Mouse (Mus musculus) gastrocnemius, postnatal 14 days (tissue): ENCODE data around the gene Kel. TPM values are rescaled to one million over a fixed set of nuclear protein-coding genes. Genes with fewer than 3 reads are reported as not detected.

Experiments
- DNase-seq: peaks from one replicate; pipeline ENCODE4 v3.0.0; 2021; ENCODE audit warnings: mixed read lengths
- intact Hi-C: fragments of 180-260 bp; cut with DNase I; formaldehyde crosslinking; loops from one replicate; pipeline ENCODE4 v1.15.1; 2025; ENCODE audit warnings: low total_unique reads
- long read RNA-seq, 2 experiments: library from polyadenylated mRNA; stranded (forward); transcript quantifications; one replicate each; pipeline ENCODE4 v2.0.0; 2021
- total RNA-seq, 2 experiments: library from RNA; stranded (reverse); gene quantifications; 2 replicates each; pipeline ENCODE4 v1.2.3; 2021

Gene Kel
- not detected for total RNA-seq
- long read RNA-seq, experiment 1, result 0 reads
- long read RNA-seq, experiment 2, result 0 reads

DNA sequence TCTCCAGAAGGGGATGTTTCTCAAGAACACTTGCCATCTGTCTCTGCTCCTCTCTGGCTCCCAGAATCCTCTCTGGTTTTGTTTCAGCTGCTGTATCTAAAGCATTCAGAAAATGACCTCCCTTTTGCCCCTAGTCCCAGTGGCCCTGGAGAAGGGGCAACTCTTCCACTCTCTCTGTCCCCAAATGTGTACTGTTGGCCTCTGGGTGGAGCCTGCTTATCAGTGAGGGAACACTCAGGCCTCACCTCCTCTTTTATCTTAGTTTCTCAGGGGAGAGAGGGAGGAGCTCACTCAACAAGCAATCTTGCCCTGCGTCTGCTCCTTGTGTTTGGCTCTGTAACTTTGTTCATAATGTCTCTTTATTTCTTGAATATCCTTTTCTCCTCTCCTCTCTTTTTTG lies at the start of gene Kel:
TSS of gene Kel (minus strand) at position 217 of the 400 bp plus-strand sequence.
- intact Hi-C loops, result no loop called here

DNA sequence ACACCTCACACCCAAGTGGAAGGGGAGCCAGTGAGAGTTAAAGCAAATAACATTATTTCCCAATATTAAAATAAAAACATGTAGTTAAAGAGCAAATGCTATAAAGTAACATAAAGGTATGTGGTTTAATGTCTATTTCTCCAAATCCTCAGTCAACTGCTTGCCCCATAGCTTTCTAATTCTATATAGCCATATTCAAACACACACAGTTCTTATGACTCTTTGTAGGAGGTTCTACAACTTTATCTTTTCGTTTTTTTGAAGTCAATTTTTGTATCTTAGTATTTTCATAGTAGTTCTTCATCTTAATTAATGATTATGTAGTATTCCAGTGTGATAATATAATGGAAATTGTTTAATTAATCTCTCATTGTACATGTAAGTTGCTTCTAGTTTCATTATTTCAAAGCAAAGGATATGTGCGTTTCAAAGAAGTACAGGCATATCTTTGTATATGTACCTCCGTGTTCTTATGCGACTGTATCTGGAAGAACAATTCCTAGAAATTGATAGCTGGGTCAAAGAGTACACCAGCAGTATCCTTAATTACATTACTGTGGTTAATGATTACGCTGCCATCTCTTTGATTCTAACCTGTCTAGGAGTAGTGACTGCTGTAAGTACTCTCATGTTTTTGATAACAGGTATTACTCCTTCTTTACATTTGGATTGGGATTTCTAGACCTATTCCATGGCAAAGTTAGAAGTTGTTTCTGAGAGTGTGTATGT lies 40.7 kb upstream of the Kel start:
- intact Hi-C loops, result no loop called here
- DNase-seq, result no peak

More for the DNA sequence above, at the start of gene Kel:
- no peak for DNase-seq

DNA sequence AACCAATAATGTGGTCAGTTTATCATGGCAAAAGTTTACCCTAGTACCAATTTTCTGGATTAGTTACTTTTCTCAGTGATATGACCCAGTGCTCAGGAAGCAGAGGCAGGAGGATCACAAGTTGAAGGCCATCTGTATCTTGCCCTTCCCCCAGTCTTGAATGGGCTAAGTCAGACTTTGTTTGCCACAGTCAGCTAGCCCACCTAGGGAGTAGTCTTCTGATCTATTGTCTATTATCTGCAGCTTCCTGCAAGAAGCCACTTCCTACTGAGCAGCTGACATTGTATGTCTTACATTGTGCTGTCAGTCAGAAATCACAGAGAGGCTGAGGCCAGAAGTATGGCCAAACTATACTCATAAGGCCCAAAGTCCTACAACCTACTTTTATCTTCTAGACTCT lies 37.0 kb upstream of the Kel start:
- DNase-seq, result no peak
- intact Hi-C loops, result no loop called here

GRCm38 (mm10) chr6:41734719-41735470 lies 30.8 kb upstream of the Kel start:
- intact Hi-C loops, result no loop called here
- no peak for DNase-seq

DNA sequence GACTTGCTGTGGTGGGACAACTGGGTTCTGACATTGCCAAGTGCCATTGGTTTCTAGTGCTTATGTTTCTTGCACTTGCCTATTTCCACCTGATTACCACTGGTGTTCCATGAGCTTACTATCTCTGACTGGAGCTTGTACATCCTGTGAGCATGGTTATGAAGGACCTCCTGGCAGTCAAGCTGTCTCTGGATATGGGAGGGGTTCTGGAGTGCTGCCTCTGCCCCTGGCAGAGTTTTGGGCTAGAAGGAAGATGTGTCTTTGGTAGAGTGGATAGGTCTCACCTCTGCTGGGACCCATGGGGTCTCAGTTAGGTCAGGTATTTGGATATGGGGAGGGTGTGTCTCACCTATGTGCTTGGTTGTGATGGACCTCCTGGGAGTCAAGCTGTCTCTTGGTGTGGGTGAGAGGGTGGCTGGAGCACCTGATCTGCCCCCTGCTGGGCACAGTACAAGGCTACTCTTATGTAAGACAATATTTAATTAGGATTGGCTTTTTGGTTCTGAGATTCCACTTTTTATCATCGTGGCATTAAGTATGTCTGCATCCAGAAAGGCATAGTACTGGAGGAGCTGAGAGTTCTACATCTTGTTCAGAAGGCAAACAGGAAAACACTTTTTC lies 24.0 kb upstream of the Kel start:
- intact Hi-C loops, result no loop called here
- DNase-seq, result no peak

- intact Hi-C loops, result no loop called here
- no peak for DNase-seq
These were observed 17.3 kb upstream of the Kel start for GRCm38 (mm10) chr6:41721430-41721829.

- intact Hi-C loops, result no loop called here
- no peak for DNase-seq
These were observed 6.1 kb upstream of the Kel start for GRCm38 (mm10) chr6:41710281-41710680.

DNA sequence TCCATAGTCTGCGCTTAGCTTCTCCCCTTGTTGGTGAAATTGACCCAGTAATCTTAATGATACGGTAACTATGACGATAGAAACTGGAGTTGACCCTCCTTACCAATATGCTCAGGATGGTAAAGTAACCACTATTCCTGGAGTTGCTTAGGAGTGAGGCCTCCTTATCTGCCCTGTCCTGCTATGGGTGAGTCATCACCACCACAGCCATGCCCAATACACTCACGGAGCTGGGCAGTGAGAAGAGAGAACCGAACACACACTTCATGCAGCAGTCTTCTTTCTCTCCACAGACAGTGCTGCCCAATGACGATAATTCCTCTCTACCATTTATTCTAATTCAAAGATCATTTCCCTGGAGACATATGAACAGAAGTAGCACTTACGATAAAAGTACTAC lies 2.1 kb upstream of the Kel start:
- DNase-seq, result no peak
- intact Hi-C loops, result no loop called here

GRCm38 (mm10) chr6:41702928-41703327 lies 1.2 kb downstream of the Kel start:
- intact Hi-C loops, result no loop called here
- no peak for DNase-seq

- intact Hi-C loops, result no loop called here
- no peak for DNase-seq
These were observed 2.9 kb downstream of the Kel start for GRCm38 (mm10) chr6:41701245-41701644.

- no peak for DNase-seq
- intact Hi-C loops, result no loop called here
These were observed 9.7 kb downstream of the Kel start for GRCm38 (mm10) chr6:41694407-41694806.

GRCm38 (mm10) chr6:41692200-41692599 lies 11.9 kb downstream of the Kel start:
- intact Hi-C loops, result no loop called here
- DNase-seq, result no peak

DNA sequence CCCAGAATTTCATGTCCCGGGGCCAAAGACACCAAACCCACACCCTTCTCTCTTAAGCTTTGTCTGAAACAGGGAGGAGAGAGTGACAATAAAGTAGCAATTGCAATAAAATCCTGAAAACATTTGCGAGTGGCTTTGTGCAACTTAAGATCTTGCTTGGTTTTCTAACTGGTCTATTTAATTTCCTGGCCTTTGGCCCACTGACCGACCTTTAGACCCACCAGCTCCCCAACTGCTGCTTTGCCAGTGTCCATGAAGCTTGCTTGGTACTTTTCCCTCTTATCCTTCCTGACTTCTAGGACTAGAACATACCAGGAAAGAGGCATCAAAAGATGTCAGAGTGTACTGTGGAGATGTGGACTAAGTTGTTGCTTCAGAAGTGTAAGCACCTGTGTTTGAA lies 18.5 kb downstream of the Kel start:
- DNase-seq, result no peak
- intact Hi-C loops, result no loop called here

DNA sequence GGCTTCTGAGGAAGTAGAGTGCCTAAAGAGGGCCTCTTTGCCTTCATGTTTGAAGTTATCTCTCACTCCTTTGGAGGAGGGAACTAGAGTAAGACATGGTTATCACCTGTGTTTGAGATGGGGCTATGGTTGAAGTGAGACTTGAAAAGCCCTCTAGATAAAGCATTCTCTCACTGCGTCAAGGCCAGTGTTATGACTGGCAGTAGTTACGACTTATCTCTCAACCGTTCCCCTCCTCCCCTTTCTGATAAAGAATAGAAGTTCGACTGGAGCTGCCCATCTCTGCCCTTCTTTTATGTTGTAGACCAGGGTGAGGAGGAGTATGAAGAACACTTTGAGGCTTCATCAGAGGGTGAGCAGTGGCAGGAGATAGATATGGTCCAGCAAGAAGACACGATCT lies 19.2 kb downstream of the Kel start:
- DNase-seq, result no peak
- intact Hi-C loops, result no loop called here

GRCm38 (mm10) chr6:41684131-41684530 lies 20.0 kb downstream of the Kel start, which contains the start of gene Llcfc1:
TSS of gene Llcfc1 (plus strand) at chr6:41684431.
- no peak for DNase-seq
- intact Hi-C loops, result no loop called here

DNA sequence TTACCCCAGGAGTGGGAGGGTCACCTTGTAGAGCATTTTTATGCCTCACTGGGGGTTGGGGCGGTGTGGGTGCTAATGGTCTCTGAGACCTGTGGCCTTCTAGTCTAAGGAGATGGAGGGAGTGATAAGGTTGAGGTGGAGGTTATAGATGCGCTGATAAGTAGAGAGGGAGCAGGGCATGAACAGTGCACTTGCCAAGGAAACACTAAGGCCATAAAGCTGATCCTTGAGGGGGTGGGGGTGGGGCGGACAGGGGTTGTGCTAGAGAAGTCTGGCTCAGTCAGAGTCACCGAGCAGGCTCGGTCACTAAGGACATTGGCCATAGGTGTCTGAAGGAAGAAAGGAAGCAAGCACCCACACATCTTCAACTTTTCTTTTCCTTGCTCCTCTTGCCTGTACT lies 22.5 kb downstream of the Kel start:
- DNase-seq, result no peak
- intact Hi-C loops, result no loop called here

- intact Hi-C loops, result no loop called here
- no peak for DNase-seq
These were observed 23.5 kb downstream of the Kel start, which contains the start of gene Trpv5 for GRCm38 (mm10) chr6:41680669-41681068. TSS of gene Trpv5 (minus strand) at chr6:41680769.

DNA sequence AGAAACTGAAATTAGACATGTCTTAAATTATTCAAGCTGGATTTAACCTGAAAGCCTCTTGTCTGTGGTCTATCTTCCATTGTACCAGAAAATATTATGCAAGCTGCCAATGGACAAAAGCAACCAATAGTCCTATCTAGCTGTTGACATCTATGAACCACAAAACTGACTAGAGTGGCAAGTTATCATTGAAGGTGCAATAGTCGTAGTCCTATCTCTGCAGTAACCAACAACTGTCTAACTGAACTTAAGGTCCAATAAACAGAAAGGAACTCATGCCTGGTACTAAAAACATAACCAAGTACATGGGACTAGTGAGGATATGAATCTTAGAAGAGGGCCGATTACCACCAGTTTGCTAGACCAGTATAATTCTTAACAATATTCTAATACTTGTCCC lies 27.6 kb downstream of the Kel start:
- intact Hi-C loops, result no loop called here

GRCm38 (mm10) chr6:41662320-41662719 lies 41.8 kb downstream of the Kel start:
- intact Hi-C loops, result no loop called here
- no peak for DNase-seq

More for the DNA sequence above, 27.6 kb downstream of the Kel start:
- no peak for DNase-seq

GRCm38 (mm10) chr6:41658487-41658886 lies 45.7 kb downstream of the Kel start:
- no peak for DNase-seq
- intact Hi-C loops, result no loop called here

DNA sequence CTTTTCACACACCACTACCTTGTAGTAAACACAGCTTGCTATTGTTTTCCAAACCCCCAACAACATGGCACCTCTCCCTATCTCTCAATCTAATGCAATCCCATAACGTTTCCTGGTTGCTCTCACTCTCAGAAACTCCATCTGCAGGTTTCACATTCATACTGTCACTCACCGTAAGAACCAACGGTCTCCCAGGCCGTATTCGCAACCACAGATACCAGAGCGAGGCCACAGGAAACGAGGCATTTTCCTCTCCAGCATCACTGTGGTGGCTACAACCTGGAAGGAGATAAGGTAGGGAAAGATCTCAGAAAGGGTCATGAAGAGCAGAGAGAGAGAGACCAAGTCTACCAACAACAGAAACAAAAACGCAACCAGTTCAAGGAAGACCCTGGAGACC lies 49.5 kb downstream of the Kel start:
- no peak for DNase-seq
- intact Hi-C loops, result no loop called here
